Mouse (Mus musculus): ENCODE data around the gene Memo1.
"Not testable (repeated sequence)": the region's sequence is repeated elsewhere in the genome, so short reads cannot be mapped to it uniquely, and the experiment has no call there.

DNA sequence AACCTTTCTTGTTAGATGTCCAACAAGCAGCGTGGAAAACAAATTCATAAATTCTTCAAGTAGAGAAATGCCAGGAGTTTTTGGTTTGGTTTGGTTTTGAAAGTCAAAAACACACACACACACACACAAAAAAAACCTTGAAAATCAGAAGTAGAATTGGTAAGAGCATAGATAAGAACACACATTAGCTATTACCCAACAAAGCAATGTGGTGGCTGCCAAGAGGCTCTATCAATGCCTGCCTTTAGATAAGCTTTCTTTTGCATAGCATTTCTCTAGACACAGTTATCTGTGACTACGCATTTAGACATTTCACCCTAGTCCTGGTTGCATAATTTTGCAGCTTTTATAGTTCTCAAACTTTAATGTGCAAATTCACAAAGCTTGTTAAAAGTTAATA is 115.7 kb downstream of the Memo1 start:
- TF ChIP-seq TAL1 (IDR thresholded peaks at IDR 0.05; ENCODE audit: low read length); POLR2A (IDR thresholded peaks at IDR 0.05; ENCODE audit: control insufficient read depth in 1 of 2, insufficient read depth in 1 of 2, low read depth in 1 of 2, low read length in 2 of 2, poor library complexity in 1 of 2); ZC3H11A (IDR thresholded peaks at IDR 0.05; ENCODE audit: low read depth, low read length): not testable (repeated sequence)
